Mouse (Mus musculus) R1 (cell line): ENCODE results near the gene Gnas.
"Not testable (repeated sequence)": the region's sequence is repeated elsewhere in the genome, so short reads cannot be mapped to it uniquely, and the experiment has no call there.

Experiments used
- DNase-seq: peaks from one replicate; pipeline ENCODE4 v3.0.0-alpha.2; 2018; ENCODE audit warnings: low read depth, low spot score

Gene Gnas

GRCm38 (mm10) chr2:174294457-174294856 is 10.3 kb downstream of the Gnas start:
- peak; percentile 91 for DNase-seq

- peak; percentile 99 for DNase-seq
These were observed 11.2 kb downstream of the Gnas start for GRCm38 (mm10) chr2:174295175-174295899.

GRCm38 (mm10) chr2:174295900-174296465 is 11.9 kb downstream of the Gnas start:
- peak; percentile 67 for DNase-seq

- DNase-seq: peak; percentile 77
These were observed 13.0 kb downstream of the Gnas start for GRCm38 (mm10) chr2:174297086-174297571.

GRCm38 (mm10) chr2:174297851-174298250 is 13.7 kb downstream of the Gnas start:
- no peak for DNase-seq

GRCm38 (mm10) chr2:174298471-174298870 is 14.4 kb downstream of the Gnas start:
- DNase-seq: peak; percentile 33

GRCm38 (mm10) chr2:174299091-174299770 is 15.1 kb downstream of the Gnas start:
- DNase-seq: peak; percentile 31

GRCm38 (mm10) chr2:174299771-174300160 is 15.6 kb downstream of the Gnas start:
- DNase-seq: peak; percentile 62

GRCm38 (mm10) chr2:174300186-174300585 is 16.1 kb downstream of the Gnas start:
- peak; percentile 13 for DNase-seq

GRCm38 (mm10) chr2:174300666-174301065 is 16.5 kb downstream of the Gnas start:
- DNase-seq: peak; percentile 46

GRCm38 (mm10) chr2:174302526-174302925 is 18.4 kb downstream of the Gnas start:
- DNase-seq: no peak

GRCm38 (mm10) chr2:174305646-174306045 is 21.5 kb downstream of the Gnas start:
- DNase-seq: no peak

GRCm38 (mm10) chr2:174307903-174308302 is 23.8 kb downstream of the Gnas start:
- no peak for DNase-seq

- DNase-seq: peak; percentile 75
These were observed 26.9 kb downstream of the Gnas start for GRCm38 (mm10) chr2:174310913-174311514.

GRCm38 (mm10) chr2:174311613-174312012 is 27.5 kb downstream of the Gnas start:
- DNase-seq: no peak

- peak; percentile 71 for DNase-seq
These were observed 28.1 kb downstream of the Gnas start for GRCm38 (mm10) chr2:174312118-174312647.

- DNase-seq: no peak
These were observed 28.5 kb downstream of the Gnas start for GRCm38 (mm10) chr2:174312661-174313060.

- DNase-seq: not testable (repeated sequence)
These were observed 31.3 kb downstream of the Gnas start for GRCm38 (mm10) chr2:174315445-174315844.

GRCm38 (mm10) chr2:174316661-174317060 is 32.5 kb downstream of the Gnas start:
- no peak for DNase-seq

- DNase-seq: no peak
These were observed 41.9 kb downstream of the Gnas start for GRCm38 (mm10) chr2:174325989-174326388.

- no peak for DNase-seq
These were observed 42.4 kb downstream of the Gnas start for GRCm38 (mm10) chr2:174326481-174326880.
